Mouse (Mus musculus) lung, adult 2 months (tissue): Measurements from ENCODE around the gene Stard7. TPM values are rescaled to one million over a fixed set of nuclear protein-coding genes. Genes with fewer than 3 reads are reported as not detected.

Experiments
- DNase-seq: peaks from one replicate; pipeline ENCODE4 v3.0.0; 2022
- H3K4me1 ChIP-seq: fragments of 200-500 bp; 2 replicates; pipeline ENCODE4 v1.6.1; 2011; ENCODE audit warnings: low read length; ENCODE audit not compliant: control insufficient read depth, insufficient read depth
- H3K4me3 ChIP-seq: fragments of 200-500 bp; replicated peaks from 2 replicates; pipeline ENCODE3; 2011; ENCODE audit warnings: low read depth, mild to moderate bottlenecking, control low read depth, low read length; ENCODE audit errors: extremely low read depth
- CTCF ChIP-seq: fragments of 200-500 bp; IDR thresholded peaks from 2 replicates; pipeline ENCODE4 v1.5.1; 2011; ENCODE audit warnings: mild to moderate bottlenecking, low read length, control low read depth; ENCODE audit not compliant: insufficient read depth
- POLR2A ChIP-seq: fragments of 200-500 bp; IDR thresholded peaks from 2 replicates; pipeline ENCODE4 v1.6.1; 2011; ENCODE audit warnings: low read depth, mild to moderate bottlenecking, control low read depth, low read length, borderline replicate concordance; ENCODE audit errors: extremely low read depth
- WGBS: fragments of 180-500 bp; shearing (Covaris S2); methylation state at CpG from one replicate; pipeline ENCODE4 v1.1.7; 2018; 5-methylcytosine and 5-hydroxymethylcytosine counted together
- polyA plus RNA-seq: library from polyadenylated mRNA; depleted of rRNA; stranded (reverse); fragments of >200 nt; gene quantifications from 2 replicates; pipeline ENCODE4 v1.2.3, GENCODE M21; 2012

The Stard7 gene
- polyA plus RNA-seq, 1 experiment = 29.3 TPM

DNA sequence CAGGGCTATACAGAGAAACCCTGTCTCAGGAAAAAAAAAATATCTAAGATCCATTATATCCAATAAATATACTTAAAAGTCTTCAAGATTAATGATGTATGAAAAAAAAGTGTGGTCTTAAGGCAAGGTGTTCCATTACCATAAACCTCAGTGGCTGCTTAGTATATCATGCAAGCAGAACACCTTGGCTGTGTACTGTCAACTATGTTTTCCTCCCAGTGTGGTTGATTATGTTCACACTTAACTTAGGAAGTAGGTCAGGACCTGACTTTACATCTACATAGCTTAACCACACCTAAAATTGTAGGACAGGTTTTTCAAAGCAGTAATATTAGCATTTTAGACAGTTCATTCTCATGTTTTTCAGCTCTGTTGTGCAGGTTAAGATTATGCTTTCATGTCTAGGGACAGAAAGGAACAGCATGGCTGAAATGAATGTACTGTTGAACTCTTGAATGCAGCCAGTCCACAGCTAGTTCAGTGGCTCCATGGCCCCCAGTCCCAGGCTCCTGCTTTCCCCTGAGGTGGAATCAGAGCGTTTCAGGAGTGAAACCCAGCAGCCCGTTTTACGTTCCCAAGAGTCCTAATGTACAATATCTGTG is 34.7 kb downstream of the Stard7 start:
- 73% methylated on average over 3 of the region's 3 CpGs for WGBS
- DNase-seq = no peak
- Histone ChIP-seq H3K4me3 (no peak overlapping the region), H3K4me1 (no peaks in the 10 kb centered on the region)
- TF ChIP-seq CTCF = no peak
- no peak for TF ChIP-seq POLR2A

GRCm38 (mm10) chr2:127306123-127306522 is 36.1 kb downstream of the Stard7 start:
- TF ChIP-seq CTCF (no peak), POLR2A (no peak)
- Histone ChIP-seq H3K4me3 (no peak overlapping the region), H3K4me1 (no peaks in the 10 kb centered on the region)
- no peak for DNase-seq

- Histone ChIP-seq H3K4me3 (no peak overlapping the region), H3K4me1 (no peaks in the 10 kb centered on the region)
- 28% methylated on average over 3 of the region's 3 CpGs for WGBS
- DNase-seq = no peak
- TF ChIP-seq POLR2A (no peak), CTCF (no peak)
Measured at GRCm38 (mm10) chr2:127307179-127307578, 37.2 kb downstream of the Stard7 start.

- Histone ChIP-seq H3K4me3 (no peak overlapping the region), H3K4me1 (no peaks in the 10 kb centered on the region)
- TF ChIP-seq POLR2A = no peak
- TF ChIP-seq CTCF = no peak
- 97% methylated on average over 2 of the region's 2 CpGs for WGBS
- DNase-seq = no peak
Measured at GRCm38 (mm10) chr2:127308660-127309059, 38.6 kb downstream of the Stard7 start.

DNA sequence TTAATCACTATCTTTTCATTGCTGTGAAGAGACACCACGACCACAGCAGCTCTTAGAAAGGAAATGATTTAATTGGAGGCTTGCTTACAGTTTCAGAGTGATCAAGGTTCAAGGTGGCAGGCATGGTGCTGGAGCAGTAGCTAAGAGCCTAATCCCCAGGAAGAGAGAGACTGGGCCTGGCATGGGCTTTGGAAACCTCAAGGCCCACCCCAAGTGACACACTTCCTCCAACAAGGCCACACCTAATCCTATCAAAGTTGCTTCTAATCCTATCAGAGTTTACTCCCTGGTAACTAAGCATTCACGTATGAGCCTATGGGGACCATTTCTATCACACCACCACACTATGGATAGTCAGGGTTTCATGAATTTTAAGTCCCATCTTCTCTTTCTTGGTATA is 40.2 kb downstream of the Stard7 start:
- no peak for TF ChIP-seq CTCF
- no peak for TF ChIP-seq POLR2A
- Histone ChIP-seq H3K4me3 (no peak overlapping the region), H3K4me1 (no peaks in the 10 kb centered on the region)
- DNase-seq = no peak
- WGBS = 36% methylated on average over 2 of the region's 2 CpGs

GRCm38 (mm10) chr2:127310685-127311084 is 40.7 kb downstream of the Stard7 start:
- 85% methylated on average over 7 of the region's 7 CpGs for WGBS
- no peaks in the 10 kb centered on the region for H3K4me1 ChIP-seq

GRCm38 (mm10) chr2:127311193-127311592 is 41.2 kb downstream of the Stard7 start:
- no peaks in the 10 kb centered on the region for H3K4me1 ChIP-seq
- DNase-seq = no peak
- TF ChIP-seq POLR2A = no peak
- 89% methylated on average over 1 of the region's 1 CpGs for WGBS
- H3K4me3 ChIP-seq = no peak overlapping the region

More at GRCm38 (mm10) chr2:127310685-127311084, 40.7 kb downstream of the Stard7 start:
- no peak for DNase-seq
- TF ChIP-seq POLR2A = no peak
- no peak for TF ChIP-seq CTCF
- H3K4me3 ChIP-seq = no peak overlapping the region

DNA sequence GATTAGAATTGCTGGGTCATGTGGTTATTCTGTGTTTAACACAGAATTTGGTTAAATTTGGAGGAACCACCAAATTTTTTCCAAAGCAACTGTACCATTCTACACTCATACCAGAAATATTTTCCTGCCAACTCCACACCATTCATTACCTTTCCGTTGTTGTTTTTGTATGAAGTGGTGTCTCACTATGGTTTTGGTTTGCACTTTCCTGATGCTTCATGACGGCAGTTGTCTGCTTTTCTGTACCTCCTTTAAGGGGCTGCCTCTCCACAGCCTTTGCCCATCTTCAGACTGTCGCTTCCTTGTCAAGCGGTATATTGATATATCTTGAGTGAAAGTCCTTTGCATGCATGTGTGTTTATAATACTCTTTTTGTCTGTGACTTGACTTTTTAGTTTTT is 42.8 kb downstream of the Stard7 start:
- Histone ChIP-seq H3K4me1 (no peaks in the 10 kb centered on the region), H3K4me3 (no peak overlapping the region)
- WGBS = 88% methylated on average over 4 of the region's 4 CpGs

GRCm38 (mm10) chr2:127313878-127314277 is 43.9 kb downstream of the Stard7 start:
- Histone ChIP-seq H3K4me3 (no peak overlapping the region), H3K4me1 (no peaks in the 10 kb centered on the region)
- WGBS = 55% methylated on average over 4 of the region's 4 CpGs
- no peak for TF ChIP-seq CTCF
- no peak for TF ChIP-seq POLR2A
- DNase-seq = no peak

More for the DNA sequence above, 42.8 kb downstream of the Stard7 start:
- DNase-seq = no peak
- TF ChIP-seq POLR2A (no peak), CTCF (no peak)

- TF ChIP-seq CTCF (no peak), POLR2A (no peak)
- Histone ChIP-seq H3K4me3 (no peak overlapping the region), H3K4me1 (no peaks in the 10 kb centered on the region)
- no peak for DNase-seq
- WGBS = 44% methylated on average over 6 of the region's 6 CpGs
Measured at GRCm38 (mm10) chr2:127314467-127315154, 44.6 kb downstream of the Stard7 start.
